Mouse (Mus musculus) lung, postnatal 0 days (tissue): ENCODE results near the gene Ehd1. TPM values are rescaled to one million over a fixed set of nuclear protein-coding genes. Genes with fewer than 3 reads are reported as not detected.

Source experiments
- ATAC-seq: fragments of 200-750 bp; cut with Nextera tagmentation; 2 replicates; pipeline ENCODE4 v1.8.0; 2017; ENCODE audit warnings: moderate library complexity
- DNase-seq: peaks from one replicate; pipeline ENCODE4 v3.0.0-alpha.2; 2016; ENCODE audit warnings: low spot score
- H3K27ac ChIP-seq: fragments of 300-500 bp; sonication (generic); 2 replicates; pipeline ENCODE4 v1.5.1; 2014; ENCODE audit warnings: antibody characterized with exemption, mild to moderate bottlenecking, low read length, mixed read lengths
- H3K27me3 ChIP-seq: fragments of 300-500 bp; sonication (generic); replicated peaks from 2 replicates; pipeline ENCODE4 v1.6.1; 2014; ENCODE audit warnings: low read length, mixed read lengths; ENCODE audit not compliant: insufficient read depth
- H3K36me3 ChIP-seq: fragments of 300-500 bp; sonication (generic); 2 replicates; pipeline ENCODE4 v1.6.1; 2014; ENCODE audit warnings: low read length, mixed read lengths; ENCODE audit not compliant: insufficient read depth
- H3K4me1 ChIP-seq: fragments of 300-500 bp; sonication (generic); 2 replicates; pipeline ENCODE4 v1.6.1; 2014; ENCODE audit warnings: antibody characterized with exemption, low read depth, low read length, mixed read lengths; ENCODE audit not compliant: insufficient read depth
- H3K4me2 ChIP-seq: fragments of 300-500 bp; sonication (generic); replicated peaks from 2 replicates; pipeline ENCODE4 v1.6.1; 2014; ENCODE audit warnings: low read depth, mild to moderate bottlenecking, low read length, moderate library complexity, mixed read lengths
- H3K4me3 ChIP-seq: fragments of 300-500 bp; sonication (generic); 2 replicates; pipeline ENCODE4 v1.5.1; 2014; ENCODE audit warnings: low read depth, low read length
- H3K9ac ChIP-seq: fragments of 300-500 bp; sonication (generic); replicated peaks from 2 replicates; pipeline ENCODE4 v1.6.1; 2014; ENCODE audit warnings: low read depth, mild to moderate bottlenecking
- H3K9me3 ChIP-seq: fragments of 300-500 bp; sonication (generic); 2 replicates; pipeline ENCODE4 v1.6.1; 2016; ENCODE audit warnings: low read length, mixed read lengths
- CTCF ChIP-seq: IDR thresholded peaks from 2 replicates; pipeline ENCODE4 v1.5.1; 2016; ENCODE audit warnings: antibody characterized with exemption, mild to moderate bottlenecking
- EP300 ChIP-seq: IDR thresholded peaks from 2 replicates; pipeline ENCODE4 v1.6.1; 2016; ENCODE audit warnings: antibody characterized with exemption, mild to moderate bottlenecking, control low read depth
- WGBS: fragments of 180-500 bp; shearing (Covaris S2); extraction: QIAGEN DNeasy Blood & Tissue Kit; methylation state at CpG from one replicate; pipeline ENCODE4 v1.1.7; 2014; 5-methylcytosine and 5-hydroxymethylcytosine counted together
- polyA plus RNA-seq: library from polyadenylated mRNA; unstranded; fragments of >200 nt; fragmentation: Nextera tagmentation; extraction: Ambion mirVana; gene quantifications from 2 replicates; pipeline ENCODE4 v1.2.1, GENCODE M21; 2015

Ehd1 gene
- polyA plus RNA-seq, 1 experiment from 2014 or later, result 115 TPM

GRCm38 (mm10) chr19:6234337-6235083, 42.0 kb upstream of the Ehd1 start:
- DNase-seq (no peak), ATAC-seq (no peak)
- H3K9me3 ChIP-seq, result no peaks in the 10 kb centered on the region
- peak overlapping the region; percentile 73; the same call in 1 of the 2 replicates for H3K4me3 ChIP-seq
- H3K9ac ChIP-seq, result 0 out of 2 replicates have a peak overlapping the region, but pooled peaks have one; percentile 57
- no peaks in the 10 kb centered on the region for H3K27me3 ChIP-seq
- peak overlapping the region; percentile 95 for H3K4me2 ChIP-seq
- no peak overlapping the region for H3K27ac ChIP-seq
- H3K36me3 ChIP-seq, result peaks cover 13% of the 10 kb centered on the region
- 63% methylated on average over 11 of the region's 11 CpGs for WGBS
- H3K4me1 ChIP-seq, result peaks cover 6% of the 10 kb centered on the region; the same call in 1 of the 2 replicates
- no peak for TF ChIP-seq CTCF
- no peak for TF ChIP-seq EP300

GRCm38 (mm10) chr19:6235084-6236052, 41.2 kb upstream of the Ehd1 start, which contains the start of gene Ppp2r5b:
Gene Ppp2r5b (minus strand): TSS chr19:6235872.
- Histone ChIP-seq H3K4me1 (peaks cover 6% of the 10 kb centered on the region; the same call in 1 of the 2 replicates), H3K27ac (peak within 1 kb of the TSS; percentile 93), H3K27me3 (no peaks in the 10 kb centered on the region), H3K9me3 (no peaks in the 10 kb centered on the region), H3K4me2 (peak within 1 kb of the TSS; percentile 95), H3K4me3 (peak within 1 kb of the TSS; percentile 73), H3K36me3 (peaks cover 7% of the 10 kb centered on the region), H3K9ac (peak within 1 kb of the TSS; percentile 57)
- ATAC-seq (peak; percentile 97), DNase-seq (peak; percentile 97)
- WGBS, result 6% methylated on average over 48 of the region's 48 CpGs
- no peak for TF ChIP-seq EP300
- TF ChIP-seq CTCF, result peak; percentile 64

GRCm38 (mm10) chr19:6236053-6236441, 40.5 kb upstream of the Ehd1 start:
- peak overlapping the region; percentile 57 for H3K9ac ChIP-seq
- peak overlapping the region; percentile 73 for H3K4me3 ChIP-seq
- peak overlapping the region; percentile 93 for H3K27ac ChIP-seq
- peak overlapping the region; percentile 95 for H3K4me2 ChIP-seq
- H3K9me3 ChIP-seq, result no peaks in the 10 kb centered on the region
- ATAC-seq (peak; percentile 95), DNase-seq (peak; percentile 98)
- peaks cover 4% of the 10 kb centered on the region; the same call in 1 of the 2 replicates for H3K36me3 ChIP-seq
- 1% methylated on average over 9 of the region's 9 CpGs for WGBS
- H3K4me1 ChIP-seq, result peaks cover 6% of the 10 kb centered on the region; the same call in 1 of the 2 replicates
- peak; percentile 78 for TF ChIP-seq EP300
- TF ChIP-seq CTCF, result no peak; the same call in 1 of the 2 replicates
- H3K27me3 ChIP-seq, result no peaks in the 10 kb centered on the region

- TF ChIP-seq EP300, result no peak
- no peak for TF ChIP-seq CTCF
- Histone ChIP-seq H3K9me3 (no peaks in the 10 kb centered on the region), H3K9ac (no peak overlapping the region), H3K27ac (no peak overlapping the region), H3K27me3 (no peaks in the 10 kb centered on the region), H3K4me3 (no peak overlapping the region), H3K4me2 (no peak overlapping the region), H3K4me1 (peaks cover 6% of the 10 kb centered on the region; the same call in 1 of the 2 replicates), H3K36me3 (no peaks in the 10 kb centered on the region; the same call in 1 of the 2 replicates)
- ATAC-seq (no peak), DNase-seq (no peak)
- WGBS, result 66% methylated on average over 7 of the region's 7 CpGs
Measured at GRCm38 (mm10) chr19:6236842-6237241, 39.7 kb upstream of the Ehd1 start.

GRCm38 (mm10) chr19:6238740-6239139, 37.8 kb upstream of the Ehd1 start:
- H3K4me3 ChIP-seq, result no peak overlapping the region
- H3K4me1 ChIP-seq, result peaks cover 10% of the 10 kb centered on the region; the same call in 1 of the 2 replicates
- H3K9me3 ChIP-seq, result no peaks in the 10 kb centered on the region
- DNase-seq (no peak), ATAC-seq (no peak)
- no peak overlapping the region for H3K9ac ChIP-seq
- H3K4me2 ChIP-seq, result no peak overlapping the region
- TF ChIP-seq EP300, result no peak
- no peak for TF ChIP-seq CTCF
- no peak overlapping the region for H3K27ac ChIP-seq
- H3K36me3 ChIP-seq, result no peaks in the 10 kb centered on the region
- H3K27me3 ChIP-seq, result no peaks in the 10 kb centered on the region

GRCm38 (mm10) chr19:6240136-6240535, 36.4 kb upstream of the Ehd1 start:
- Histone ChIP-seq H3K4me1 (peaks cover 5% of the 10 kb centered on the region; the same call in 1 of the 2 replicates), H3K4me2 (no peak overlapping the region), H3K9me3 (no peaks in the 10 kb centered on the region), H3K27me3 (no peaks in the 10 kb centered on the region), H3K27ac (no peak overlapping the region), H3K36me3 (no peaks in the 10 kb centered on the region), H3K9ac (no peak overlapping the region), H3K4me3 (no peak overlapping the region)
- DNase-seq (no peak), ATAC-seq (no peak)
- no peak for TF ChIP-seq EP300
- TF ChIP-seq CTCF, result no peak
- 39% methylated on average over 1 of the region's 1 CpGs for WGBS
